Mouse (Mus musculus) granulocyte monocyte progenitor cell, adult 5-6 weeks (primary cell): ENCODE measurements at regions not wholly inside any gene's neighbourhood (a gene's known extent, or its start where the extent isn't known, plus 50 kb on each side); places are given as distances from the start of the nearest gene placed in this dataset.
"Not testable (repeated sequence)": the region's sequence is repeated elsewhere in the genome, so short reads cannot be mapped to it uniquely, and the experiment has no call there.

Experiments used
- ATAC-seq: replicated peaks from 2 replicates; pipeline ENCODE4 v1.8.0; 2016; ENCODE audit warnings: mild to moderate bottlenecking, moderate TSS enrichment, inconsistent platforms; ENCODE audit not compliant: poor library complexity, severe bottlenecking

DNA sequence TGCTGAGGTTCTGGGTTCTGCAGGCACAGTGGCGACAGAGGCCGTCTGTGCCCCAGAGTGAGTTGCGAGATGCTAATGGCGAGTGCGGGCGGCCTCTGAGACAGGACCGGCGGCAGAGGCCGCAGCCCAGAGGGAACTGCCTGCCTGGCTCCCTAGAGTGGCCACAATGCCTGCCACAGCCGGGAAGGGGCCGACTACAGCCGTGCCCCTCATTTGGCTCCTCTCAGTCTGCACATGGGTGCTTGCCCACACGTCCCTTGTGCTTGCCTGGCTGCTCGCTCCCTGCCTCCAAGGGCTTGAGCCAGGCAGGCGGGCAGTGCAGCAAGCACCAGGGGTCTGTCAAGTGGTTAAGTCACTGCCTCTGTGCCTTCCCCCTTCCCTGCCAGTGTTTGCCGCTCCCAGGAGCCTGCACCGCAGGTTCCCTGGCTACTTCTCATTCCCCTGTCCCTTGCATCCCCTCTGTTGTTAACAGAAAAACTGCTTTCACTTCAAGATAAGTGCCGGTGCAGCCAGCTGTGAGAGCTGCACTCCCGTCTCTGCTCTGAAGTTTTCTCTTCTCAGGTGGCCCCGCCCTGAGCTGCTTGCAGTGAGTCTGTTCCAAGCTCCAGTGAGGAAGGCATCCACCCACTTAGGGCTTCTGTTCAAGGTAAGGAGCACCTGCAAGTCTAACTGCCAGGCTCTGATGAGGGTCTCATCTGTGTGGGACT is 64.1 kb upstream of the Tgm3 start:
- 0 out of 2 replicates have a peak, but pooled peaks have one; percentile 12 for ATAC-seq

DNA sequence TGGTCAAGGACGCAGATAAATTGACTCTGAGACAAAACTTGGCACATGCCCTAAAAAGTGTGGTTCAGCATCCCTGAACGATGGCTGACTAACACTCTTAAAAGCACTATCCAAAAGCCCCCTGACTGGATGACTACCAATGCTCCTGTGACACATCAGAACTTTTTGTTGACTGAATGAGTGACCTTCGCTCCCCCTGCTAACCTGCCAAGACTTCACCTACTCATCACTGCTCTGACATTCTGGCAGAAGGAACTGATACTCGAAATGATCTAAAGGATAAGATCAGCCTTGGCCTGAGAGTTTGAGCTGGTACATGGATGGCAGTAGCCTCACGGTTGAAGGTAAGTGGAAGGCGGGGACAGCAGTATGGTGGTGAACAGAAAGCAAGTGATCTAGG is 62.4 kb upstream of the Tgm3 start:
- not testable (repeated sequence) for ATAC-seq

DNA sequence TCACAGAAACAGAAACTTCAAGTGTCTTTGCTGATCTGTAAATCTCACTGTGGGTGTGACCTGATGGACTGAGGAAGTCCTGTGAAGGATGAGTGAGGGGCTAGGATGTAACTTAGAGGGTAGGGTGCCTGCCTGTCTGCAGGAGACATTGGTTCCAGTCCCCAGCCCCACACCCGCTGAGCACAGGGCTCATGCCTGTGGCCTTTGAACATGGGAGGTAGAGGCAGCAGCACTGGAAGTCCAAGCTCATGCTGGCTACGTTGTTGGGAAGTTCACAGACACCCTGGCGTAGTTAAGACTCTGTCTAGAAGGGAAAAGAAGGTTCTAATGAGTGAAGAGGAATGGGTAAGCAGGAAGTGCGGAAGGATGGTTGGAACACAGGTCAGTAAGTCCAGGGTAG is 59.7 kb upstream of the Tgm3 start:
- ATAC-seq = no peak

DNA sequence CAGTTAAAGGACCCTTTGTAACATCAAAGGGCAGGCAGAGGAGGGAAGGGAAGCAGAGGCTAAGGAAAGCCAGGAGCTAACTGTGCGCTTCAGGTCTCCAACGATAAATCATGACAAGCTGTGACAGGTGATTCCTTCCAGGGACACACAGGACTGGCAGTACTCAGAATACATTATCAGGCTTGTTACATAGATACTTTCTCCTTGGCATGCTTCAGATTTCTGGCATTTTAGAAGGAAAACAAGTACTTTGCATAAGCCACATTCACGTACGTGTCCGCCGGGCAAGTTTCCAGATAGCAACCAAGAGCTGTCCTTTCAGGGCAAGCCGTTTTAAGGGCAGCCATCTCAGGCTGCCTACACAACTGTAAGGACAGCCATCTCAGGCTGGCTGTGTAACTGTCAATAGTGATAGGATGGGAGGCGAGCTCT is 56.9 kb upstream of the Tgm3 start:
- no peak for ATAC-seq

DNA sequence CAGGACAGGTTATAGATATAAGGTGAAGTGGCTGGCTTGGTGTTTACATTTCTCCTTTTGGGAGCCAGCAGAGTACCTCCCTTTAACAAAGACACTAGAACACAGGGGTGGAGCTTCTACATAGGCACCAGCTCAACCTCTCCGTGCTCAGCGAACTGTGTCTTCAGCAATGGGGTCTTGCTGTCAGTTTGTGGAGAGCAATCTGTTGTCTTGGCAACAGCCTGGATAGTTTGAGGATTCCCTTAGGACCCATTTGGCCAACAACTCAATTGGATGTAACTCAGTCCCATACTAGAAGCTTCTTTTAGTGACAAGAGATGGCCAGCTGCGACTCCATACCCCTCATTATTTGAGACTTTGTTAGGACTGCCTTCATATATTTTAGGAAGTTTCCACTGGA is 54.0 kb upstream of the Tgm3 start:
- ATAC-seq = no peak

DNA sequence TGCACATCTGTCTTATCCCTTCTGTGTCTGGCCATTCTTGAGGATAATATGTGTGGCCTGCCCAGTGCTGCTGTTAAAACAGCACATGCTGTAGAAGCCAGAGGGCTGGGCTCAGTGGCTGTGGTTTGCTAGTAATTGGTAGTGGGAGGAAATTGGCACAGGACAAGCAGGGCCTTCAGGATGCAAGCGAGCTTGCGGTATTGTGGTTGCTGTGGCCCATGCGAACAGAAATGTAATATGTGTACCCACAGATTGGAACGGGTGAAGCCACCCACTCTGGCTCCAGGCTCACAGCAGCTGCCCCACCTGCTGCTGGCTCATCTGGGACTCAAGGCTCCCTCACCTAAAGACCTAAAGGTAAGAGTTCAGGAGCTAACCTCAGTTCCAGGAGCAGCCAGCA is 51.8 kb upstream of the Tgm3 start:
- peak; percentile 97 for ATAC-seq

DNA sequence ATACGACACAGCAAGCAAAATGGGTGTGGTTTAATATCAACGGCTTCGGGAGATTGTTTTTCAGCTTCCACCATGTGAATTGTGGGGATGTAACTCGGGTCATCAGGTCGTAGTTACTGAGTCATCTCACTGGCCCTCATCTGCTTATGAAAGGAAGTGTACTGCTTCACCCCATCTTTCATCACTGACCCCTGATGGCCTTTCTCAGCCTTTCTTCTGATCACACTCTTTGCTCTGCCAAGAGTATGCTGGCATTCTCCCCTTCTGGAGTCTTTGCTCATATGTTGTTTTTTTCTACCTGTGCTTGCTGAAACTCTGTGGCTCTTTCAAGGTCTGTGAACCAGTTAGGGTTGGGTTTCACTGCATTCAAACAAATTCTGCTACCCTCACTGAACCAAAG is 50.6 kb upstream of the Tgm3 start:
- peak; percentile 33; the same call in 1 of the 2 replicates for ATAC-seq
